Mouse (Mus musculus) MEL (cell line): ENCODE results near the gene Clcn6. TPM values are rescaled to one million over a fixed set of nuclear protein-coding genes. Genes with fewer than 3 reads are reported as not detected.

ENCODE experiments used
- DNase-seq: peaks from one replicate; pipeline ENCODE4 v3.0.0; 2011; ENCODE audit warnings: low read depth, low spot score
- H3K27ac ChIP-seq: 2 replicates; pipeline ENCODE4 v1.5.1; 2012; ENCODE audit warnings: low read depth, mild to moderate bottlenecking, control low read depth, low read length, moderate library complexity; ENCODE audit not compliant: control insufficient read depth
- H3K27me3 ChIP-seq, 2 experiments: fragments of 150-350 bp in 1 of 2; sonication (generic) in 1 of 2; 2 replicates each; pipeline ENCODE4 v1.6.1; 2012; ENCODE audit warnings: low read length in 2 of 2, mild to moderate bottlenecking in 2 of 2, improper control_type of control experiment in 1 of 2, moderate library complexity in 1 of 2; ENCODE audit not compliant: insufficient read depth in 2 of 2, control insufficient read depth in 1 of 2
- H3K36me3 ChIP-seq, 2 experiments: 2 replicates each; pipeline ENCODE4 v1.6.1; 2012 to 2014; ENCODE audit warnings: low read length in 2 of 2, improper control_type of control experiment in 1 of 2, inconsistent platforms in 1 of 2, mild to moderate bottlenecking in 1 of 2; ENCODE audit not compliant: insufficient read depth in 2 of 2, control insufficient read depth in 1 of 2
- H3K4me1 ChIP-seq, 2 experiments: fragments of 150-350 bp in 1 of 2; sonication (generic) in 1 of 2; 2 replicates each; pipeline ENCODE4 v1.6.1; 2012; ENCODE audit warnings: low read length in 2 of 2, improper control_type of control experiment in 1 of 2, mild to moderate bottlenecking in 1 of 2; ENCODE audit not compliant: insufficient read depth in 2 of 2, control insufficient read depth in 1 of 2
- H3K4me3 ChIP-seq, 2 experiments: fragments of 150-350 bp in 1 of 2; sonication (generic) in 1 of 2; 2 replicates each; pipeline ENCODE4 v1.5.1; 2012; ENCODE audit warnings: low read depth in 2 of 2, low read length in 2 of 2, mild to moderate bottlenecking in 2 of 2, moderate library complexity in 2 of 2, control low read depth in 1 of 2, improper control_type of control experiment in 1 of 2; ENCODE audit not compliant: control insufficient read depth in 1 of 2, insufficient read depth in 1 of 2
- H3K79me2 ChIP-seq: 2 replicates; pipeline ENCODE4 v1.6.1; 2012; ENCODE audit warnings: mild to moderate bottlenecking, low read length, moderate library complexity; ENCODE audit not compliant: control insufficient read depth, poor library complexity, insufficient read depth
- H3K9ac ChIP-seq: 2 replicates; pipeline ENCODE4 v1.6.1; 2012; ENCODE audit warnings: low read depth, mild to moderate bottlenecking, control low read depth, low read length, moderate library complexity; ENCODE audit not compliant: control insufficient read depth, poor library complexity, severe bottlenecking
- H3K9me3 ChIP-seq: fragments of 150-350 bp; sonication (generic); replicated peaks from 2 replicates; pipeline ENCODE4 v1.6.1; 2012; ENCODE audit warnings: mild to moderate bottlenecking, low read length, improper control_type of control experiment, moderate library complexity; ENCODE audit not compliant: insufficient read depth
- BHLHE40 ChIP-seq: IDR thresholded peaks from 2 replicates; pipeline ENCODE4 v1.6.1; 2012; ENCODE audit warnings: low read depth, mild to moderate bottlenecking, inconsistent platforms, low read length, improper control_type of control experiment, borderline replicate concordance
- CHD1 ChIP-seq: IDR thresholded peaks from 2 replicates; pipeline ENCODE4 v1.6.1; 2012; ENCODE audit warnings: low read depth, mild to moderate bottlenecking, inconsistent platforms, low read length, improper control_type of control experiment
- CTCF ChIP-seq, 3 experiments: IDR thresholded peaks in 2 of 3; conservative IDR thresholded peaks in 1 of 3; 2 replicates each; pipeline ENCODE4 v1.5.1; 2011 to 2012; ENCODE audit warnings: low read length in 3 of 3, low read depth in 2 of 3, mild to moderate bottlenecking in 2 of 3, improper control_type of control experiment in 1 of 3, inconsistent platforms in 1 of 3, mixed read lengths in 1 of 3, moderate library complexity in 1 of 3; ENCODE audit not compliant: control insufficient read depth in 1 of 3, insufficient read depth in 1 of 3, poor library complexity in 1 of 3, severe bottlenecking in 1 of 3
- ELF1 ChIP-seq: IDR thresholded peaks from 2 replicates; pipeline ENCODE4 v1.6.1; 2014; ENCODE audit warnings: low read depth, mild to moderate bottlenecking, inconsistent platforms, low read length, improper control_type of control experiment, moderate library complexity
- ETS1 ChIP-seq: IDR thresholded peaks from 2 replicates; pipeline ENCODE4 v1.6.1; 2012; ENCODE audit warnings: low read depth, mild to moderate bottlenecking, inconsistent platforms, low read length, improper control_type of control experiment, moderate library complexity
- GABPA ChIP-seq: IDR thresholded peaks from 2 replicates; pipeline ENCODE4 v1.6.1; 2012; ENCODE audit warnings: low read depth, mild to moderate bottlenecking, inconsistent platforms, low read length, improper control_type of control experiment, moderate library complexity
- GATA1 ChIP-seq: IDR thresholded peaks from 2 replicates; pipeline ENCODE4 v1.6.1; 2011; ENCODE audit warnings: low read depth, low read length, improper control_type of control experiment
- HCFC1 ChIP-seq: IDR thresholded peaks from 2 replicates; pipeline ENCODE4 v1.6.1; 2012; ENCODE audit warnings: low read depth, mild to moderate bottlenecking, inconsistent platforms, low read length, improper control_type of control experiment, moderate library complexity
- JUND ChIP-seq: IDR thresholded peaks from 2 replicates; pipeline ENCODE4 v1.6.1; 2011; ENCODE audit warnings: low read depth, mild to moderate bottlenecking, improper control_type of control experiment, low read length
- KAT2A ChIP-seq: conservative IDR thresholded peaks from 2 replicates; pipeline ENCODE4 v1.6.1; 2012; ENCODE audit warnings: low read depth, low read length, improper control_type of control experiment, inconsistent platforms
- MAFK ChIP-seq: IDR thresholded peaks from 2 replicates; pipeline ENCODE4 v1.6.1; 2011; ENCODE audit warnings: low read depth, mild to moderate bottlenecking, low read length, improper control_type of control experiment, borderline replicate concordance
- MAZ ChIP-seq: IDR thresholded peaks from 2 replicates; pipeline ENCODE4 v1.6.1; 2012; ENCODE audit warnings: low read depth, mild to moderate bottlenecking, inconsistent platforms, low read length, improper control_type of control experiment
- MEF2A ChIP-seq: IDR thresholded peaks from 2 replicates; pipeline ENCODE4 v1.6.1; 2014; ENCODE audit warnings: low read depth, mild to moderate bottlenecking, inconsistent platforms, low read length, improper control_type of control experiment; ENCODE audit not compliant: poor library complexity, insufficient replicate concordance, severe bottlenecking; ENCODE audit errors: extremely low read depth
- MXI1 ChIP-seq: IDR thresholded peaks from 2 replicates; pipeline ENCODE4 v1.6.1; 2011; ENCODE audit warnings: mild to moderate bottlenecking, low read depth, low read length, improper control_type of control experiment
- MYB ChIP-seq: IDR thresholded peaks from 2 replicates; pipeline ENCODE4 v1.6.1; 2011; ENCODE audit warnings: mild to moderate bottlenecking, low read depth, low read length, improper control_type of control experiment
- POLR2AphosphoS2 ChIP-seq: IDR thresholded peaks from 2 replicates; pipeline ENCODE4 v1.6.1; 2011; ENCODE audit warnings: low read length, improper control_type of control experiment
- RAD21 ChIP-seq: IDR thresholded peaks from 2 replicates; pipeline ENCODE4 v1.6.1; 2011; ENCODE audit warnings: mild to moderate bottlenecking, low read depth, low read length, improper control_type of control experiment
- RCOR1 ChIP-seq: IDR thresholded peaks from 2 replicates; pipeline ENCODE4 v1.6.1; 2012; ENCODE audit warnings: low read depth, mild to moderate bottlenecking, inconsistent platforms, low read length, improper control_type of control experiment
- SIN3A ChIP-seq: IDR thresholded peaks from 2 replicates; pipeline ENCODE4 v1.6.1; 2012; ENCODE audit warnings: low read length, improper control_type of control experiment, inconsistent platforms
- TAL1 ChIP-seq: IDR thresholded peaks from 2 replicates; pipeline ENCODE4 v1.6.1; 2012; ENCODE audit warnings: mild to moderate bottlenecking, inconsistent platforms, low read length, moderate library complexity, mixed read lengths
- TBP ChIP-seq: IDR thresholded peaks from 2 replicates; pipeline ENCODE4 v1.8.0; 2011; ENCODE audit warnings: low read depth, low read length, improper control_type of control experiment
- UBTF ChIP-seq: IDR thresholded peaks from 2 replicates; pipeline ENCODE4 v1.6.1; 2012; ENCODE audit warnings: low read depth, mild to moderate bottlenecking, inconsistent platforms, low read length, improper control_type of control experiment, moderate library complexity, borderline replicate concordance; ENCODE audit not compliant: insufficient read depth
- USF2 ChIP-seq, 2 experiments: IDR thresholded peaks; 2 replicates each; pipeline ENCODE4 v1.6.1; 2011 to 2012; ENCODE audit warnings: improper control_type of control experiment in 2 of 2, low read length in 2 of 2, borderline replicate concordance in 1 of 2, inconsistent platforms in 1 of 2, low read depth in 1 of 2, mild to moderate bottlenecking in 1 of 2; ENCODE audit not compliant: insufficient read depth in 1 of 2
- ZC3H11A ChIP-seq: IDR thresholded peaks from 2 replicates; pipeline ENCODE4 v1.6.1; 2012; ENCODE audit warnings: low read depth, mild to moderate bottlenecking, inconsistent platforms, low read length, improper control_type of control experiment
- ZKSCAN1 ChIP-seq: IDR thresholded peaks from 2 replicates; pipeline ENCODE4 v1.6.1; 2012; ENCODE audit warnings: low read depth, mild to moderate bottlenecking, inconsistent platforms, low read length, improper control_type of control experiment, moderate library complexity
- polyA plus RNA-seq, 2 experiments: library from polyadenylated mRNA; stranded (reverse) in 1 of 2; unstranded in 1 of 2; fragments of >175 nt in 1 of 2; fragments of >200 nt in 1 of 2; gene quantifications; 2 replicates each; pipeline versions ENCODE4 v1.2.1 to v1.2.4; 2012; ENCODE audit warnings: low replicate concordance in 2 of 2, low read depth in 1 of 2; ENCODE audit not compliant: insufficient read length in 2 of 2, insufficient read depth in 1 of 2, missing spikeins in 1 of 2
- total RNA-seq: library from RNA; depleted of rRNA; stranded (reverse); fragments of 300-350 nt; gene quantifications from 2 replicates; pipeline ENCODE4 v1.2.3, GENCODE M21; 2012

Clcn6 gene
- total and polyA plus RNA-seq, 3 experiments: 5.8 to 17.5 TPM; not detected in 1

DNA sequence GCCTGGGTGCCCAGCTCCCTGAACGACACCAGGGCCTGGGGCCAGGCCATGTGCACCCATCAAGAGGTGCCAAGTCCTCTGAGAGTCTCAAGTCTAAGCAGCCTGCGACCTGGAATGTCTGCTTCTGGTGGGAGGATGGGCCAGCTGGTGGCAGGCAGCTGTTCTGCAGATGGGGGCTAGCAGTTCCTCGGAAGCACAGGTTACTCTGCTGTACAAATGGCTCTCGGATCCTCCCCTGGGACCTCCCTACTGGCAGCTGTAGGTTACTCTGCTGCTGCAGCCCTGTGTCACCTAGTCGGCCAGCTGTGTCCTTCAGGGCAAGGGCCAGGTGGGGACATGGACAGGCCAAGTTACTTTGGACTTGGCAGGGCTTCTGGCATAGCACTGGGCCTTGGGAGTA is 32.9 kb upstream of the Clcn6 start:
- DNase-seq: no peak
- no peak for TF ChIP-seq USF2 (IDR thresholded peaks at IDR 0.05; ENCODE audit: borderline replicate concordance in 1 of 2, insufficient read depth in 1 of 2, low read depth in 1 of 2, low read length in 2 of 2)
- no peak for TF ChIP-seq POLR2AphosphoS2
- TF ChIP-seq ZKSCAN1: no peak
- no peak for TF ChIP-seq ZC3H11A
- TF ChIP-seq TBP: no peak
- TF ChIP-seq MYB: no peak
- H3K27me3 ChIP-seq: no peaks in the 10 kb centered on the region

DNA sequence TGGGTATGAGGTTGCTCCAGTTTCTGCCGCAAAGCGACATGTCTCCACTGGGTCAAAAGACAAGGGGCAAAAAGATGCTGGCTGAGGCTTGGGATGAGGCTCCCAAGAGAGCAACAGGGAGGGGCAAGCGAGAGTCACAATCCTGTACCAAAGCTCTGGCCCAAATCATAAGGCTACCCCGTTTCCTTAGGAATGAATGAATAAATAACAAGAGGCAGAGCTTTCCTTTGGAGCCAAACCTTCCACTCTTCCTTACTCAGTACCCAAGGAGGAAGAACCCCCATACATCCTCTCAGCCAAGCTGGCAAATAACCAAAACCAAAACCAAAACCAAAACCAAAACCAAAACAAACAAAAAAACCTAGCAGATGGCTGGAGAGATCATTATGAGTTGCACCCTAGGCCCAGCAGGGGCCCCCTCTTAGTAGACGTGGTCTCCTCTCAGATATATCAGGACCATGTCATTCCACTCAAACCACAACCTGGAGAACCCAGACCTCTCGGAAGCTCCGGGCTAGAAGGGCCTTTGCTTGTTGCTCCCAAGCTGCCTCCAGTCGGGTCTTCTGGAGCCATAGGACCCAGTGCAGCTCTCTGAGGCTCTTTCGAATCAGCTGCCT is 31.1 kb upstream of the Clcn6 start:
- Histone ChIP-seq H3K4me1 (no peaks in the 10 kb centered on the region; a peak in 1 of 4 replicates), H3K36me3 (no peaks in the 10 kb centered on the region), H3K9me3 (no peaks in the 10 kb centered on the region), H3K27ac (no peak overlapping the region), H3K9ac (no peak overlapping the region), H3K4me3 (no peak overlapping the region), H3K27me3 (no peaks in the 10 kb centered on the region), H3K79me2 (no peaks in the 10 kb centered on the region)
- no peak for DNase-seq
- TF ChIP-seq JUND (no peak), MXI1 (no peak), RCOR1 (no peak), POLR2AphosphoS2 (no peak), SIN3A (no peak), ZKSCAN1 (no peak)

More for the DNA sequence above, 32.9 kb upstream of the Clcn6 start:
- H3K9me3 ChIP-seq: no peaks in the 10 kb centered on the region
- H3K36me3 ChIP-seq: no peaks in the 10 kb centered on the region
- H3K4me1 ChIP-seq: no peaks in the 10 kb centered on the region; a peak in 1 of 4 replicates
- no peaks in the 10 kb centered on the region for H3K79me2 ChIP-seq
- no peak overlapping the region for H3K27ac ChIP-seq
- H3K4me3 ChIP-seq: no peak overlapping the region
- no peak overlapping the region for H3K9ac ChIP-seq

DNA sequence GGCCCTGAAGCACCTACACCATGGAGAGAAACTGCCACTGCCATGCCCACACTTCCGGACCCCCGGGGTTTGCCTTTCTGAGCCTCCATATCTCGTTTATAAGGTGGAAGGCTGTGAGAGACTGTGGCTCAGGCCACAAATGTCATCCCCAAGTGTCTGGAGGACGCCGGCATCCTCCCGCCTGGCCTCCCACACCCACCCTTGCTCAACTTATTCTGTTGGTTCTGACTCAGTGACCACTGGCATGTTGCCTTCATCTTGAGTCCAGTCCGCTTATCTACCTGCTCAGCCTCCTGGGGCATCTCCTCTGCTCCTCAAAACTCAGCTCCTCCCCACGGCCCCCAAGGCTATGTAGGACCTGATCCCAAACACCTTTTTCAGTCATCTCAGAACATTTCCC is 28.7 kb upstream of the Clcn6 start:
- no peak overlapping the region for H3K27ac ChIP-seq
- H3K79me2 ChIP-seq: no peaks in the 10 kb centered on the region
- no peak overlapping the region for H3K4me3 ChIP-seq
- no peaks in the 10 kb centered on the region for H3K27me3 ChIP-seq
- DNase-seq: no peak
- H3K9me3 ChIP-seq: no peaks in the 10 kb centered on the region
- no peaks in the 10 kb centered on the region for H3K36me3 ChIP-seq
- H3K4me1 ChIP-seq: no peaks in the 10 kb centered on the region; a peak in 1 of 4 replicates
- H3K9ac ChIP-seq: no peak overlapping the region
- TF ChIP-seq JUND (no peak), ZC3H11A (no peak), ELF1 (no peak), SIN3A (no peak), KAT2A (no peak), CTCF (IDR thresholded peaks at IDR 0.05 in 2 of 3, conservative IDR thresholded peaks at IDR 0.05 in 1 of 3; ENCODE audit: control insufficient read depth in 1 of 3, insufficient read depth in 1 of 3, low read depth in 2 of 3, low read length in 3 of 3, poor library complexity in 1 of 3, severe bottlenecking in 1 of 3) (no peak), UBTF (no peak), HCFC1 (no peak), MAZ (no peak), GATA1 (no peak), MAFK (no peak), TAL1 (no peak), GABPA (no peak), MEF2A (no peak), CHD1 (no peak), RAD21 (no peak), ETS1 (no peak), BHLHE40 (no peak)
